Mouse (Mus musculus): Measurements from ENCODE around the gene Smarce1.
A peak's percentile ranks its signal among the peaks of the same experiment; 100 is the strongest.

Smarce1 gene

GRCm38 (mm10) chr11:99229641-99230260 is 1.1 kb downstream of the Smarce1 start:
- peak; percentile 21 for DNase-seq (ENCODE audit: low read depth, low spot score)

DNA sequence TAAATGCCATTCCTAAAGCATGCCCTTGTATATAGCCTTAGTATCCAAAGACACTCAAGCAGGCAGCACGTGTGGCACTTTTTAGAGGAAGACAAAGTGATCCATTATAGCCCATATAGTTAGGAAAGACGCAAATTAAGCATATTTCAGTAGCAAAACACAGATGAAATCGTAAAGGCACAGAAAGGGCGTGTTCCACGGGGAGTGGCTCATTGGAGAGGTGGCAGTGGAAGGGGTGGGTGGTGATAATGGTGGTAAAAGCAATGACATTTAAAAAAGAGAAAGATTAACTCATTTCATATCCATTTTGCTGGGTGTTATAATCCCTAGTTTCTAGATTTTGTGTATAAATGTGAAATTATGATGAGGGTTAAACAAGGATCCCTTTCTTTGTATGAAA is 4.5 kb downstream of the Smarce1 start:
- no peak for DNase-seq (ENCODE audit: low read depth, low spot score)

DNA sequence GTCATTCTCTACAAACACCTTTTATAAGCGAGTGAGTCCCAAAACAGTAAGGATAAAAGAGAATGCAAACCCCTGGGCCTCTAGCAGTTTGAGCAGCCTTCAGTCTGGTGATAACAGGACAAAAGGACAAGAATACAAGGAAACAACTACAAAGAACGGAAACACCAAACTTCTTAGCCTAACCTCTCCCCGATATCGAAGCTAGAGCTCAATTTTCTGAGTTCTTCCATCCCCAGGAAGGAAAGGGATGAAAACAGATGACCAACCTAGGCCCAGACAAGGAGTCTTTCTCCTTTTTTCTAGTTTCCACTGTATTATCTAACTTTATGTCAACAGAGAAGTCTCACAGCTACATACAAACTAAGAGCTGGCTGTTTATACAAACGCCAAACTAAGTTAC is 7.5 kb downstream of the Smarce1 start:
- DNase-seq (ENCODE audit: low read depth, low spot score), result no peak

GRCm38 (mm10) chr11:99221811-99222210 is 9.0 kb downstream of the Smarce1 start:
- DNase-seq (ENCODE audit: low read depth, low spot score), result no peak

DNA sequence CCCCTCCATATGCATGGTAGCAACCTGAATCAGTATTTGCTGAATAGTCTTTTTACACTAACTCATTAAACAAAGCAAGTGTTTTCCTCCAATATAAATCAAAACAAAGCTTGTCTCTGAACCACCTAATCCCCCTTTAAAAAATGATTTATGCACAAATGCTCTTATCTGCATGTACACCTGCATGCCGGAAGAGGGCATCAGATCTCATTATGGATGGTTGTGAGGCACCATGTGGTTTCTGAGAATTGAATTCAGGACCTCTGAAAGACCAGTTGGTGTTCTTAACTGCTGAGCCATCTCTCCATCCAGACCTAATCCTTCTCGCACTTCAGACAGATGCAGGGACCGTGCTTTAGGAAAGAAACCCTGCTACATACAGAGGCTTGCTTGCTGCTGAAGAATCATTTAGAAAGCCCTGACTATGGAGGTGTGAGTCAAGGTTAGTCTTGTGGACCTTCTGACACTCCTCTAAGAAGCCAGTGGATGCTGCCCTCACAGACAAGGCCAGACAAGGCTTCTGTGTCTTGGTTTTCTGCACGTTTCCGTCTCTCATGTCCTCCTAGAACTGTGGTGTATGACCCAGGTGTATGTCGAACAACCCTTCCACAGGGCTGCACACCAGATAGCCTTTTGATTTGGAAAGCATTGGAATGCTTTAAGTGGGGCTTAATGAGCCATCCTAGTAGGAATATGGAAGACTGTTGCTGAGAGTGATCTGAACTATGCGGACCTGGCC is 13.4 kb downstream of the Smarce1 start:
- no peak for DNase-seq (ENCODE audit: low read depth, low spot score)

DNA sequence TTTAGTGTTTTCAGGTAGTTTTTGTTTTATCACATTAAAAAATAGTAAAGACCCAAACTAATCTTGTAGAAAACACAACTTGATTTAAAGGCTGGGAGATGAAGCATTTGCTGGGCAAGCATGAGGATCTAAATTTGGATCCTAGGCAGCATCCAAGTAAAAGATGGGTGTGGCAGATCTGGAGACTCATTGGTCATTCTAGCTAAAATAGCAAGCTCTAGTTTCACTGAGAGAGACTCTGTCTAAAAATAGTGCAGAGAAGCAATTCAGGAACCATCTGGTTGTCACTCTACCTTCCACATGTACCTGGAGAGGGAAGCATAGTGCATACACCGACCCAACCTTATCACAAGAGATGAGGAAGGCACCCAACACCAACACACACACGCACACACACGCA is 14.6 kb downstream of the Smarce1 start:
- no peak for DNase-seq (ENCODE audit: low read depth, low spot score)

- DNase-seq (ENCODE audit: low read depth, low spot score), result no peak
Measured at GRCm38 (mm10) chr11:99212693-99213092, 18.1 kb downstream of the Smarce1 start.

DNA sequence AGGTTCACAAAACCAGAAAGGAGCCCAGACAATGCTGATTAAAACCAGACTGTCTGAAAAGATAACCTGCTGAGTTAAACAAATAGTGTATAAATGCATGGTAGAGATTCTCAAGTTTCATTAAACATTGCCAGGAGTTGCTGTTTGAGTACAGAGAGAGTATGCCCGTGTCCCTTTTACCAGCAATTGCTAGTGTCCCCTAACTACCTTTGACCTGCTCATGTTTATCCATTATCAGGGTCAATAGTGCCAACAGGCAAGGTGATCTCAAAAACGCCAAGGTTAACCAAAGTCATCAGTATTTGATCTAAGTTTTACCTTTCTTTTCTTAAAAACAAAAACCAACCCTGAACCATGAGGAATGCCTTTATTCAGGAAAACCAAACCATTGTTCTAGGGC is 18.9 kb downstream of the Smarce1 start:
- no peak for DNase-seq (ENCODE audit: low read depth, low spot score)

DNA sequence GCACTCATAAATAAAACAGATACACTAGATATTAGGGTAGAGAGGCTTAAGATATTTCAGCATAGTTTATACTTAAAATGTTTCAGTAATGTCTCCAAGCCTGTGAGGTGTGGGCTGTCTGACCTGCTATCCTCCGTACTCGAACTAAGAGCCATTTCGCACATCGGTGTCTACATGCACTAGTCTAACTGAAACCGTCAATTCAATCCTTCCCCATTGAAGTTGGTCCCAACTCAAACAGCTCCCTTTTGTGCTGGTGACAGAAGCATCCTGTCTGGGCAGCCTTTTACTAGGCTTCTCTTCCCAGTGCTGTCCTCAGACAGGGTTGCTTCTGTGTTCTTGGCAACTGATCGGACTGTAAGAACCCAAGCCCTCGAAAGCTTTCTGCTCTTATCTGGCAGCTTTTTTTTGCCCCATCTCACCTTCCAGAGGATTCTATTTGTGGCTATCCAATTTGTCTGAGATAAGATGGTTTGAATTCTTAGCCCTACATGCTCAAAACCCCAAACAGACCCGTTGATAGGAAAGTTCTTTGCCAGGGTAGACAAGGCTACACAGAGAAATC is 22.6 kb downstream of the Smarce1 start:
- DNase-seq (ENCODE audit: low read depth, low spot score), result no peak

DNA sequence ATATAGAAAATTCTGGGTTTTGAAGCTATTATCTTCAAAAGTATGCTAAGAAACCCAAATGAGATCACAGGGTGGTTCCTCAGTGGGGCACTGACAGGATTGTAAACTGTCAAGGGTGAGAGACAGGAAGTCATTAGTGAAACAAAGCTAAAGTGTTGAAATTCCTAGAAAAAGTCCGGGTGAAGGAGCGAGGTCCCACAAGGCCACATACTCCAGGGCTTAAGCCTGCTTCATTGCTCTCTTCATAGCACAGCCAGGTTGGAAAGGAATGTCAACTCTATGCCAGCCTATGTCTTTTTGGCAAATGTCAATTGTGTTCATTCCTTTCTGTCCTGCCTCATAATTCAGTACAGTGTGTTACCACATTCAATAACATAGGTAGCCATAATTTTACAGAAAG is 23.4 kb downstream of the Smarce1 start:
- no peak for DNase-seq (ENCODE audit: low read depth, low spot score)

- peak; percentile 47 for DNase-seq (ENCODE audit: low read depth, low spot score)
Measured at GRCm38 (mm10) chr11:99206954-99207353, 23.9 kb downstream of the Smarce1 start.

DNA sequence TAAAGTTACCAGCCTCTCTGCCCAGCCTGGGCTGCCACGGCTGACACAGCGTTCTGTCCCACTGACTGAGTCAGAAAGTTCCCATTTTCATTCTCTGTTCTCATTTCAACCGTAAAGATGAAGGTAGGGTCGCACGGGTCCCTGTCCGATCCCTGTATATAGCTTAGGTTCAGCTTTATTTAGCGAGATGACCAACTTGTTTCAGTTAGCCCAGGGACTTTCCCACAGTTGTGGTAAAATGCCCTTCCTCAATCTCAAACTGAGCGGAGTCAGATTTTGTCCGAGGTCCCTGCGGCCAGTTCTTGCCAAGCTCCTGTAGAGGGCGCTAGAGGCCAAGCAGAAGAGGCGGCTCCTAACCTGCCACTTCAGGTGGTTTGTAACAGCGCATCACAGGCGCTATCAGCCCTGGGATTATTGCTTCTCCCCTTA is 41.6 kb downstream of the Smarce1 start:
- peak; percentile 80 for DNase-seq (ENCODE audit: low read depth, low spot score)

DNA sequence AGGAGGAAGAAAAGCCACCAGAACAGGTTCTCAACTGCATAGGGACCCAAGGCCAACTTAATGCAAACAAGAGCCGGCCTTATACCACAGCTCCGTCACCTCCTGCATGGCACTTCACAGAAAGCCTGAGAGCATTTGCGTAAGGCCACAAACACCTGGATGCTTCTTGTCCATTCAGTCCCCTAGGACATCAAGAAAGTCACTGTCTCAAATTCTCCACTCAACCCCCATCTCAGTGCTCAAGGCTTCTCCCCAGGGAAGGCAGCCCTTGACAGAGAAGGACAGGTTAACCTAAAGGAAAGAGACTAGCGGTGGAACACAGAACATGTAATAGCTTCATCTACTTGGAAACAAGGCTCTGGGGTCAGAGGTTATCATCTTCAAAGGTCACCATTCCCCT is 43.5 kb downstream of the Smarce1 start:
- DNase-seq (ENCODE audit: low read depth, low spot score), result no peak

GRCm38 (mm10) chr11:99186836-99187235 is 44.0 kb downstream of the Smarce1 start:
- DNase-seq (ENCODE audit: low read depth, low spot score), result no peak

DNA sequence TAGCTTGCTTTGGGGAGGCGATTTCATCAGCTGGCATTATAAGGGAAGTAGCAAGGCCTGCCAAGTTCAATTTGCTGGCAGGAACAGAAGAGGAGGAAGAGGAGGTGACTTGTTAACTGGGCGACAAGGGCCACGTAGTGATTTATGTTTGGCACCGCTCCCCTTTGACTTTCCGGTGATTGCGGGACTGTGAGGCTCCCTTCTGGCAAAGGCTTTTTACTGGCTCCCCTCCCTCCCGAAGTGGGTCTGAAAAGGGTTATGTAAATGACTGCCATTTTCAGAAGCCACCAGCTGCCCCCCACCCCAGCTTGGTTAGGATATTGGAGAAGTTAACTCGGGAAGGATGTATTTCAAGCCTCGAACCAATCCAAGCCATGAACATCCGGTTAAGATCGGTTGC is 48.2 kb downstream of the Smarce1 start:
- DNase-seq (ENCODE audit: low read depth, low spot score), result no peak

DNA sequence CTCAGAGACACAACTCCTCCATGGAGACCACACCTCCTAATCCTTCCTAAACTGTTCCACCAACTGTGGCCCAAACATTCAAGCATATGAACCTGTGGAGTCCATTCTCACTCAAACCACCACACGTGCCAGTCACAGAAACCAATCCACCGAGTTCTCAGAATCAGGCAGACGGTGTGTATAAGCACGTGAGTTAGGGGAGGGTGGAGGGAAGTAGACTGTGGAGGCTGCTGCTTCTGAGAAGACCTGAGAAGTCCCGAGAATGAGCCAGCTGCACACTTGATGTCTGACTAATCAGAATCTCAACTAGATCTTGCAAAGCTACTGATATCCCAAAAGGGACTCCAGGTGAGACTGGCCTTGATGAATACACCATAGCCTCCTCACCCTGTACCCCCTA is 50.7 kb downstream of the Smarce1 start:
- no peak for DNase-seq (ENCODE audit: low read depth, low spot score)

GRCm38 (mm10) chr11:99177925-99178198 is 53.0 kb downstream of the Smarce1 start:
- DNase-seq (ENCODE audit: low read depth, low spot score), result no peak

GRCm38 (mm10) chr11:99177054-99177924 is 53.5 kb downstream of the Smarce1 start:
- DNase-seq (ENCODE audit: low read depth, low spot score), result no peak

GRCm38 (mm10) chr11:99172002-99172401 is 58.8 kb downstream of the Smarce1 start:
- no peak for DNase-seq (ENCODE audit: low read depth, low spot score)

DNA sequence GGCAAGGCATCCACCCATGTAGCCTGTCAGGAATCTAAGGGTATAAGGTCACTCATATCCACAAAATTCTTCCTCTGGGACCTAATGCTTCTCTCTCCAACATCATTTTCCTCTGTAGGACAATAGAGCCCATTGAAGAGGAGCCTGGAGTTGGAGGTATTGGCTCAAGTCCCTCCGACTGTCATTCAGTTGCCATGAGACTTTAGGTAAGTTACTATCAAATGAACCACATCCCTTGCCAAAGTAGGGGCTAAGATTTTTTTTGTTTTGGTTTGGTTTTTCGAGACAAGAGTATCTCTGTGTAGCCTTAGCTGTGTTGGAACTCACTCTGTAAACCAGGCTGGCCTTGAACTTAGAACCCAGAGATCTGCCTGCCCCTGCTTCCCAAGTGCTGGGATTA is 59.4 kb downstream of the Smarce1 start:
- peak; percentile 58 for DNase-seq (ENCODE audit: low read depth, low spot score)

GRCm38 (mm10) chr11:99170547-99171267 is 60.1 kb downstream of the Smarce1 start:
- DNase-seq (ENCODE audit: low read depth, low spot score), result peak; percentile 90

- no peak for DNase-seq (ENCODE audit: low read depth, low spot score)
Measured at GRCm38 (mm10) chr11:99170005-99170404, 60.8 kb downstream of the Smarce1 start.

Measured in CD4-positive helper T cell, adult 2 months (primary cell).